ENCODE assay signal across 8 mouse cellular contexts in the genomic region with DNA sequence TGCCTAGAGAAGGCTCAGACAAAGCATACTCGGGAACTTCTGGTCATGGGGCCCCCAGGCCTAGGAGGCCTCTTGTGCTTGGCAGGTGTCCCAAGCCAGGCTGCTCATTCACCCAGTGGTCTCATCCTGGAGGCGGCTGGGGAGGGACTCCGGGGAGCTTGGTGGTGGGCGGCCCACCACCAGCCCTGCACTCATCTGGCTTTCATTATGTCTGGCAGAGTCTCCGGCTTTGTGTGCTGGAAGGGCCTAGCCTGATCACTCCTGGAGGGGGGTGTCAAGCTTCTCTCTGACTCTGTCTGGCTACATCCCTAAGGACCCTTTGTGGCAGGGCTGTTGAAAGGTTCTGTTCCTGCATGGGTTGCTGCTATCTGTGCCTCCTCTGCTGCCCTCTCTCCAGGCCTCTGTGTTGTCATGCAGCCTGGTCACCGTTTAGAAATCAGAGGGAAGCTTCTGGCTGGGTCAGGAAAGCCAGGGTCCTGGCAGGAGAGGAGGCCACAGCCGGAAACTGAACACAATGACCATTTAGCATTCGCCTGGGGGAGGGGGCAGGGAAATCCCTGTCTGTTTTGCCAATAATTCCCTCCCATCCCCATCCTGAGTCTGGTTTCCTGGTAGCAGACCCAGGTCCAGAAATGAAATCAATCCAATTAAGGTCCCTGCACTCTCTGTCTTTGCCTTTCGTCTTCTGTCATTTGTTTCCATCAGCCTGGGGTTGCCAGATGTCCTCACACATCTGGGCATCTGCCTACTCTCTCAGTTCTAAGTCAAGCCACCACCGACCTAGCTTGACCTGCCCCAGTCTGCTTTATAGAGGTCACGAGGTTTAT. TPM values are rescaled to one million over a fixed set of nuclear protein-coding genes. Genes with fewer than 3 reads are reported as not detected.
DNase-seq lines count a peak whose midpoint lies in the region; ATAC-seq lines count a peak whose summit lies in the region.

No protein-coding gene starts in this region.

- no peak overlapping the region for H3K27ac ChIP-seq in forebrain, embryonic 11.5 days (ENCODE audit: low read depth, low read length)
- peak overlapping the region; percentile 91 for H3K27ac ChIP-seq in hindbrain, embryonic 12.5 days
- H3K27ac ChIP-seq in liver, embryonic 13.5 days, result no peak overlapping the region
- H3K27ac ChIP-seq in neural tube, embryonic 13.5 days (replicated peaks), result peak overlapping the region; percentile 93

- H3K4me2 ChIP-seq in forebrain, embryonic 11.5 days (ENCODE audit: low read depth, low read length, severe bottlenecking), result peak overlapping the region; percentile 33; the same call in 1 of the 2 replicates
- peak overlapping the region; percentile 58 for H3K4me2 ChIP-seq in hindbrain, embryonic 12.5 days (replicated peaks)
- peak overlapping the region; percentile 70 for H3K4me2 ChIP-seq in liver, embryonic 13.5 days
- H3K4me2 ChIP-seq in neural tube, embryonic 13.5 days, result peak overlapping the region; percentile 76

- peak overlapping the region; percentile 23; the same call in 1 of the 2 replicates for H3K9ac ChIP-seq in forebrain, embryonic 11.5 days (ENCODE audit: low read length)
- peak overlapping the region; percentile 63 for H3K9ac ChIP-seq in hindbrain, embryonic 12.5 days
- no peak overlapping the region for H3K9ac ChIP-seq in liver, embryonic 13.5 days
- H3K9ac ChIP-seq in neural tube, embryonic 13.5 days, result peak overlapping the region; percentile 85

- no peaks in the 10 kb centered on the region for H3K36me3 ChIP-seq in forebrain, embryonic 11.5 days (ENCODE audit: control insufficient read depth, insufficient read depth, low read length)
- H3K36me3 ChIP-seq in hindbrain, embryonic 12.5 days, result no peaks in the 10 kb centered on the region
- no peaks in the 10 kb centered on the region for H3K36me3 ChIP-seq in liver, embryonic 13.5 days
- no peaks in the 10 kb centered on the region for H3K36me3 ChIP-seq in neural tube, embryonic 13.5 days

- peak; percentile 52 for DNase-seq in gastrocnemius, postnatal 14 days
- DNase-seq in gastrocnemius, adult 18-20 months (ENCODE audit: low spot score), result no peak
- DNase-seq in forebrain, embryonic 11.5 days (ENCODE audit: low spot score), result no peak
- DNase-seq in liver, embryonic 13.5 days, result no peak

- intact Hi-C loops in gastrocnemius, postnatal 14 days (cut with DNase I; ENCODE audit: low total_unique reads), result no loop called here

- ATAC-seq in forebrain, embryonic 11.5 days (replicated peaks; ENCODE audit: low FRiP score), result no peak
- ATAC-seq in hindbrain, embryonic 12.5 days (ENCODE audit: low FRiP score), result peak; percentile 48
- ATAC-seq in liver, embryonic 13.5 days (ENCODE audit: low read depth), result no peak
- peak; percentile 34 for ATAC-seq in neural tube, embryonic 13.5 days (ENCODE audit: low read depth)
- ATAC-seq in inflammation-experienced regulatory T-cells, adult 6 months, result no peak
- no peak for ATAC-seq in megakaryocyte-erythroid progenitor cell, adult 5-6 weeks (replicated peaks; ENCODE audit: low FRiP score, low TSS enrichment, poor library complexity, severe bottlenecking)

- no peaks in the 10 kb centered on the region for H3K9me3 ChIP-seq in forebrain, embryonic 11.5 days (ENCODE audit: control insufficient read depth, low read length)
- H3K9me3 ChIP-seq in hindbrain, embryonic 12.5 days (replicated peaks), result no peaks in the 10 kb centered on the region
- H3K9me3 ChIP-seq in liver, embryonic 13.5 days (replicated peaks), result no peaks in the 10 kb centered on the region
- no peaks in the 10 kb centered on the region for H3K9me3 ChIP-seq in neural tube, embryonic 13.5 days

- 37% methylated on average over 11 of the region's 11 CpGs for WGBS in forebrain, embryonic 11.5 days
- 22% methylated on average over 11 of the region's 11 CpGs for WGBS in hindbrain, embryonic 12.5 days
- 56% methylated on average over 11 of the region's 11 CpGs for WGBS in liver, embryonic 13.5 days (ENCODE audit: insufficient replicate concordance)
- 17% methylated on average over 11 of the region's 11 CpGs for WGBS in neural tube, embryonic 13.5 days

- no peaks in the 10 kb centered on the region for H3K27me3 ChIP-seq in forebrain, embryonic 11.5 days (ENCODE audit: control insufficient read depth, insufficient read depth, low read length)
- no peaks in the 10 kb centered on the region for H3K27me3 ChIP-seq in hindbrain, embryonic 12.5 days
- peaks cover 16% of the 10 kb centered on the region for H3K27me3 ChIP-seq in liver, embryonic 13.5 days
- H3K27me3 ChIP-seq in neural tube, embryonic 13.5 days, result no peaks in the 10 kb centered on the region

- no peak overlapping the region for H3K4me3 ChIP-seq in forebrain, embryonic 11.5 days (ENCODE audit: low read depth, low read length)
- peak overlapping the region; percentile 49 for H3K4me3 ChIP-seq in hindbrain, embryonic 12.5 days
- H3K4me3 ChIP-seq in liver, embryonic 13.5 days (replicated peaks), result no peak overlapping the region
- peak overlapping the region; percentile 59 for H3K4me3 ChIP-seq in neural tube, embryonic 13.5 days

- H3K4me1 ChIP-seq in forebrain, embryonic 11.5 days (replicated peaks; ENCODE audit: control insufficient read depth, insufficient read depth, low read length), result peaks cover 29% of the 10 kb centered on the region; the same call in 1 of the 2 replicates
- H3K4me1 ChIP-seq in hindbrain, embryonic 12.5 days, result peaks cover 99% of the 10 kb centered on the region
- peaks cover 42% of the 10 kb centered on the region for H3K4me1 ChIP-seq in liver, embryonic 13.5 days (replicated peaks)
- H3K4me1 ChIP-seq in neural tube, embryonic 13.5 days (replicated peaks), result peaks cover 100% of the 10 kb centered on the region

RNA-seq across cellular contexts. Expression of gene Ralgds, which starts 21.7 kb away (rescaled TPM):
- total RNA-seq in gastrocnemius, postnatal 14 days (2021), result 10 to 100 TPM; 17.1 to 25.3 TPM
- 1 to 10 TPM; 6.1 to 8.9 TPM for total RNA-seq in gastrocnemius, adult 18-20 months (2021)
- polyA plus RNA-seq in forebrain, embryonic 11.5 days (2014; fragmentation: Nextera tagmentation; extraction: Ambion mirVana), result 42.7 and 47.6 TPM in 2 replicates
- 96.7 and 108 TPM in 2 replicates for polyA plus RNA-seq in hindbrain, embryonic 12.5 days (2016; fragmentation: Nextera tagmentation; extraction: Ambion mirVana)
- 1.7 and 2.5 TPM in 2 replicates for polyA plus RNA-seq in liver, embryonic 13.5 days (2015; fragmentation: Nextera tagmentation; extraction: Ambion mirVana)
- 86.3 and 90.7 TPM in 2 replicates for polyA plus RNA-seq in neural tube, embryonic 13.5 days (2015; fragmentation: Nextera tagmentation; extraction: Ambion mirVana)
- 1 to 10 TPM; 5.7 to 7.5 (median 5.9) TPM for polyA plus RNA-seq in inflammation-experienced regulatory T-cells, adult 6 months (2017; shearing (Covaris generic))
- 1.7 and 5.5 TPM in 2 replicates for total RNA-seq in megakaryocyte-erythroid progenitor cell, adult 5-6 weeks (2014; fragmentation: Nextera tagmentation)
- total RNA-seq in megakaryocyte-erythroid progenitor cell, adult 5-6 weeks (2017), result 0.56 and 0.88 TPM in 2 replicates

RNA-seq across cellular contexts. Expression of gene Cel, which starts 28.6 kb away (rescaled TPM):
- total RNA-seq in gastrocnemius, postnatal 14 days (2021), result not detected
- total RNA-seq in gastrocnemius, adult 18-20 months (2021), result under 1 TPM in 1 of 2 experiments, not detected in 1; 0.16 TPM
- not detected in 2 replicates for polyA plus RNA-seq in forebrain, embryonic 11.5 days (2014; fragmentation: Nextera tagmentation; extraction: Ambion mirVana)
- polyA plus RNA-seq in hindbrain, embryonic 12.5 days (2016; fragmentation: Nextera tagmentation; extraction: Ambion mirVana), result not detected in 2 replicates
- 0.05 and 0.34 TPM in 2 replicates for polyA plus RNA-seq in liver, embryonic 13.5 days (2015; fragmentation: Nextera tagmentation; extraction: Ambion mirVana)
- not detected in 2 replicates for polyA plus RNA-seq in neural tube, embryonic 13.5 days (2015; fragmentation: Nextera tagmentation; extraction: Ambion mirVana)
- polyA plus RNA-seq in inflammation-experienced regulatory T-cells, adult 6 months (2017; shearing (Covaris generic)), result not detected
- total RNA-seq in megakaryocyte-erythroid progenitor cell, adult 5-6 weeks (2014; fragmentation: Nextera tagmentation), result not detected in 2 replicates
- not detected in 2 replicates for total RNA-seq in megakaryocyte-erythroid progenitor cell, adult 5-6 weeks (2017)

RNA-seq across cellular contexts. Expression of gene Gm10134, which starts 28.8 kb away (rescaled TPM):
- total RNA-seq in gastrocnemius, postnatal 14 days (2021), result under 1 TPM in 1 of 2 experiments, not detected in 1; 0.90 TPM
- total RNA-seq in gastrocnemius, adult 18-20 months (2021), result under 1 TPM in 1 of 2 experiments, not detected in 1; 0.74 TPM
- not detected in 2 replicates for polyA plus RNA-seq in forebrain, embryonic 11.5 days (2014; fragmentation: Nextera tagmentation; extraction: Ambion mirVana)
- polyA plus RNA-seq in hindbrain, embryonic 12.5 days (2016; fragmentation: Nextera tagmentation; extraction: Ambion mirVana), result 1.8 and 2.8 TPM in 2 replicates
- 0.52 and 1.1 TPM in 2 replicates for polyA plus RNA-seq in liver, embryonic 13.5 days (2015; fragmentation: Nextera tagmentation; extraction: Ambion mirVana)
- 2.6 and 4.0 TPM in 2 replicates for polyA plus RNA-seq in neural tube, embryonic 13.5 days (2015; fragmentation: Nextera tagmentation; extraction: Ambion mirVana)
- not detected for polyA plus RNA-seq in inflammation-experienced regulatory T-cells, adult 6 months (2017; shearing (Covaris generic))
- not detected in 2 replicates for total RNA-seq in megakaryocyte-erythroid progenitor cell, adult 5-6 weeks (2014; fragmentation: Nextera tagmentation)
- total RNA-seq in megakaryocyte-erythroid progenitor cell, adult 5-6 weeks (2017), result not detected in 2 replicates

RNA-seq across cellular contexts. Expression of gene Gbgt1, which starts 38.0 kb away (rescaled TPM):
- total RNA-seq in gastrocnemius, postnatal 14 days (2021), result 1 to 10 TPM; 1.7 to 1.9 TPM
- under 1 TPM; 0.81 to 0.89 TPM for total RNA-seq in gastrocnemius, adult 18-20 months (2021)
- polyA plus RNA-seq in forebrain, embryonic 11.5 days (2014; fragmentation: Nextera tagmentation; extraction: Ambion mirVana), result 0.35 TPM in 1 of 2 replicates, not detected in the other
- polyA plus RNA-seq in hindbrain, embryonic 12.5 days (2016; fragmentation: Nextera tagmentation; extraction: Ambion mirVana), result 0.67 and 0.72 TPM in 2 replicates
- polyA plus RNA-seq in liver, embryonic 13.5 days (2015; fragmentation: Nextera tagmentation; extraction: Ambion mirVana), result 0.36 and 0.44 TPM in 2 replicates
- polyA plus RNA-seq in neural tube, embryonic 13.5 days (2015; fragmentation: Nextera tagmentation; extraction: Ambion mirVana), result 1.6 and 1.7 TPM in 2 replicates
- polyA plus RNA-seq in inflammation-experienced regulatory T-cells, adult 6 months (2017; shearing (Covaris generic)), result not detected
- not detected in 2 replicates for total RNA-seq in megakaryocyte-erythroid progenitor cell, adult 5-6 weeks (2014; fragmentation: Nextera tagmentation)
- total RNA-seq in megakaryocyte-erythroid progenitor cell, adult 5-6 weeks (2017), result not detected in 2 replicates

RNA-seq across cellular contexts. Expression of gene Gtf3c5, which starts 48.9 kb away (rescaled TPM):
- 1 to 10 TPM; 7.1 to 7.4 TPM for total RNA-seq in gastrocnemius, postnatal 14 days (2021)
- total RNA-seq in gastrocnemius, adult 18-20 months (2021), result 1 to 10 TPM; 7.2 to 8.9 TPM
- polyA plus RNA-seq in forebrain, embryonic 11.5 days (2014; fragmentation: Nextera tagmentation; extraction: Ambion mirVana), result 41.6 and 42.3 TPM in 2 replicates
- 50.0 and 50.5 TPM in 2 replicates for polyA plus RNA-seq in hindbrain, embryonic 12.5 days (2016; fragmentation: Nextera tagmentation; extraction: Ambion mirVana)
- 16.9 and 19.3 TPM in 2 replicates for polyA plus RNA-seq in liver, embryonic 13.5 days (2015; fragmentation: Nextera tagmentation; extraction: Ambion mirVana)
- 42.1 and 43.5 TPM in 2 replicates for polyA plus RNA-seq in neural tube, embryonic 13.5 days (2015; fragmentation: Nextera tagmentation; extraction: Ambion mirVana)
- polyA plus RNA-seq in inflammation-experienced regulatory T-cells, adult 6 months (2017; shearing (Covaris generic)), result 10 to 100 TPM; 11.3 to 17.4 (median 16.2) TPM
- total RNA-seq in megakaryocyte-erythroid progenitor cell, adult 5-6 weeks (2014; fragmentation: Nextera tagmentation), result 33.9 and 43.0 TPM in 2 replicates
- 18.8 and 25.7 TPM in 2 replicates for total RNA-seq in megakaryocyte-erythroid progenitor cell, adult 5-6 weeks (2017)

Comparison
In these comparisons a context has a peak if more than half of its experiments do, and no peak if none do; other contexts are left out.
1. ATAC-seq: peak in hindbrain, embryonic 12.5 days (single experiment) and neural tube, embryonic 13.5 days (single experiment); none in forebrain, embryonic 11.5 days (single experiment), liver, embryonic 13.5 days (single experiment), inflammation-experienced regulatory T-cells, adult 6 months (single experiment) and megakaryocyte-erythroid progenitor cell, adult 5-6 weeks (single experiment).
2. H3K27ac ChIP-seq: peak in hindbrain, embryonic 12.5 days (single experiment) and neural tube, embryonic 13.5 days (single experiment); none in forebrain, embryonic 11.5 days (single experiment) and liver, embryonic 13.5 days (single experiment).
3. H3K4me3 ChIP-seq: peak in hindbrain, embryonic 12.5 days (single experiment) and neural tube, embryonic 13.5 days (single experiment); none in forebrain, embryonic 11.5 days (single experiment) and liver, embryonic 13.5 days (single experiment).
4. Peak in every context shown above with its lines, with median percentiles within 50 percentile points of each other: H3K4me2 ChIP-seq.